Mouse (Mus musculus) spleen, postnatal 10 days (tissue): ENCODE measurements at regions not wholly inside any gene's neighbourhood (a gene's known extent, or its start where the extent isn't known, plus 50 kb on each side); places are given as distances from the start of the nearest gene placed in this dataset.

Experiments
- DNase-seq, 2 experiments: peaks; one replicate each; pipeline ENCODE4 v3.0.0; 2021 to 2022; ENCODE audit warnings: low spot score in 2 of 2

DNA sequence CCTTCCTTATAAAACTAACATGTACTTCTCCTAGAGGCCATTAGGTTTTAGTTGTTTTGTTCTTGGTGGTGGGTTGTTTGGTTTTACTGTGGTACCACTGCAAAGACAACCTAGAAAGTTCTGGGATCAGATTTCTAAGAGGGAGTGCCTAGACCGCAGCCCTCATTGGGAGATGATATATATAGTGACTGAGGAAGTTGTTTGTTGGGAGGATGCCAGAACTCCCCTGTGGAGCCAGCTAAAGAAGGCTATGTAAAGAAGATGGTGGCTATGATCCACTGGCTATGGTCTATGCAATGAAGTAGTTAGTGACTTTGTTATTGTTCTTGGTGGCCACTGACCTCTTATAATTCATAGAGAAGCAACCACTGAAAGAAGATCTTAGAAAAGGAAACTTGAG, 283.8 kb upstream of the Kif2a start:
- no peak for DNase-seq

DNA sequence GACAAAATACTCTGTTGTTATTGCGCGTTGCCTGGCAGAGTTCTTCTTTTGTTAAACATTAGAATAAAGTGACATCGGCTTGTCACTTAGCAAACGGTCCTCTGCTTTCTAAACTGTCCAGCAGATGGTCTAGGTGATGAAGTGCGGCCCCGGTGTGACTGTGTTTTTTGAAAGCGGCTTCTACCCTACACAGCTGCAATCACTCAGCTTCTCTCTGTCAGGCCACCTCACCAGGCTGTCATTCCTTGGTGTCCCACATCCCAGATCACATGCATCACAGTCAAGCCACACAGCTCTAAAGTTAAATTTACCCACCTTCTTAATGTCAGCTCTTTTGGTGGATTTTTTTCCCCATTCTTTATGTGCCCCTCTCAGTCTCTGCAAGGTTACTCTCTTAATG, 282.0 kb upstream of the Kif2a start:
- no peak for DNase-seq

DNA sequence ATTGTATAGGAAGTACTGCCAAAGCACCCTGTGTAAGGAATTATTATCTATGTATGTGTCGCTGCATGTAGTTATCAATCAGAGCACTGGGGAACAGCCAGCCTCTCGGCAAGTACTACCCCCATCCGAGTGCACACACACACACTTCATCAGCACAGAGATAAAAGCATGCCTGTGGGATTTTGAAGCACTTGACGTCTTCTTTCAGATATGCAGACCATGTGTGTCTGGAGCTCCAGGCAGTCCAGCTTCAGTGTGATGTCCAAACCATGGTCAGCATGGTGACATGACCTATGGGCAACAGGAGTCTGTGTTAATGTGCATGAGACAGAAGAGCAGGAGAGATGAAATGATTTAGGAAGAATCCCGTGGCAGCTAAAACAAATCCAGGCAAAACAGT, 281.4 kb upstream of the Kif2a start:
- no peak for DNase-seq

DNA sequence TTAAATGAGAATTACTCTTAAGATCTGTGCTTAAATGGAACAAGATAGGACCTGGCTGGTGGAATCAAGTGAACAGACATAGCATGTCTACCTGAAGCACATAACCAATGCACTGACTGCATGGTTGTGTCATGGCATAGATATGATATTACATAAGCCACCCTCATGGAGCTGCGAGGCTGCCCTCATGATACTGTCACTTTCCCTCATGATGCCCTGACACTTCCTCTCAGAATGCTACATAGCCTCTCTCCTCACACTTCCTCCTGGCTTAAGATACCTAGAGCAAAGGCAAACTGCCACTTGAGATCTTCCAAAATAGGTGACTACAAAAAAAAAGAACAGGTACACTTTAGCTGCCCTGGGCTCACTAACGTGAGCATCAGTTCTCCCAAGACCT, 278.9 kb upstream of the Kif2a start:
- DNase-seq, result no peak

DNA sequence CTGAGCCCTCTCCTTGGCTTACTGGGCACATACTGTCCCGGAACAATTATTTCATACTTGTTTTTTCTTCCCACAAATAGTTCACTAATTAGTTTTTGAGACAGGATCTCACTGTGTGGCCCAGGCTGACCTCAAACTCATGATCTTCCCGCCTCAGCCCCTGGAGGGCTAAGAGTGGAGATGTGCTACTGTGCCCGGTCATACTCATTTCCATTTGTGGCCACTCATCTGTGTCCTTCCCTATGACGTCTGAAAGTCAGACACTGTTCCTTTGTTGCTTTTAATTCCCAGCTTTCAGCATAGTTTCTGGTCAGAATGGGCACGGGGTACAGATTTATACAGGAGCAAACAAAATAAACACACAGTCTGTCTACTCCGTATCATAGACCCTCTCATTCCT, 242.7 kb upstream of the Kif2a start:
- no peak for DNase-seq

DNA sequence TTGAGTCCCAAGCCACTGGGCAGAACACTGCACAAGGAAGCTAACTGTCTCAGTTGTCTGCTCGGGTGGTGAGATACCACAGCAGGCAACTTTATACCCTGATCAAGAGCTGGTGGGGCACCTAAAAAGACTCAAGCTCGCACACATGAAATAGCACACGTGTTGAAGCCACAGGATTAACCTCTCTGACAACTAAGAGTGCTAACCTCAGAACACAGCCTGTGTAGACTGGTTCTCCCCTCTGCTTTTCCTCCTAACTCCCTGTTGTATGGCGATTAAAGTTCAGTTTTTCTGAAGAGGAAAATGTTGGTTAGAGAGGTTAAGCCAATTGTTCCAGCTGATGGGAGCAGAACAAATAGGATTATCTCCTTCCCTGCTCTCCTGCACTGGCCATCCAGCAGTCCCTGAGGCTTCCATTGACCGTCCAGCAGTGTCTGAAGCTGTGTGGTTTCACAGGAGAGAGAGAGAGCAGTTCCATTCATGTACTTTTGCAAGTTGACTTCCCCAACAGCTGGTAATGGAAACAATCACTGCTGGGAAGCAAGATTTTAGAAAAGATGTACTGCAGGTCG, 239.6 kb upstream of the Kif2a start:
- DNase-seq, result no peak

DNA sequence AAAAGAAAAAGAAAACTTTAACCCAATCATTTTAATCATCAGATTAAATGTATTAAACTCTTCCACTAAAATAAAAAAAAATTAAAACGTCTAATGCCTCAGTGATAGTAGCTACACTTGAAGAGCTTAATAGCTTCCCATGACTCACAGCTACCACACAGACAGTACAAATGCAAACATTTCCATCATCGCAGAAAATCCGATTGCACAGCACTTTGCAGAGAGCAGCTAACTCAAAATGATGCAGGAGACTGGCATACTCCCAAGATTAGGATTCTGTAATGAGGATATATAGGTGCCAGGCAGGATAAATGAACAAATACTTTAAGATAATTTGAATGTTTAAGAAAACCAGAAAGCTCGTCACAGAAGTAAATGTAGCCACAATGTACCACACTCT, 238.3 kb upstream of the Kif2a start:
- no peak for DNase-seq

DNA sequence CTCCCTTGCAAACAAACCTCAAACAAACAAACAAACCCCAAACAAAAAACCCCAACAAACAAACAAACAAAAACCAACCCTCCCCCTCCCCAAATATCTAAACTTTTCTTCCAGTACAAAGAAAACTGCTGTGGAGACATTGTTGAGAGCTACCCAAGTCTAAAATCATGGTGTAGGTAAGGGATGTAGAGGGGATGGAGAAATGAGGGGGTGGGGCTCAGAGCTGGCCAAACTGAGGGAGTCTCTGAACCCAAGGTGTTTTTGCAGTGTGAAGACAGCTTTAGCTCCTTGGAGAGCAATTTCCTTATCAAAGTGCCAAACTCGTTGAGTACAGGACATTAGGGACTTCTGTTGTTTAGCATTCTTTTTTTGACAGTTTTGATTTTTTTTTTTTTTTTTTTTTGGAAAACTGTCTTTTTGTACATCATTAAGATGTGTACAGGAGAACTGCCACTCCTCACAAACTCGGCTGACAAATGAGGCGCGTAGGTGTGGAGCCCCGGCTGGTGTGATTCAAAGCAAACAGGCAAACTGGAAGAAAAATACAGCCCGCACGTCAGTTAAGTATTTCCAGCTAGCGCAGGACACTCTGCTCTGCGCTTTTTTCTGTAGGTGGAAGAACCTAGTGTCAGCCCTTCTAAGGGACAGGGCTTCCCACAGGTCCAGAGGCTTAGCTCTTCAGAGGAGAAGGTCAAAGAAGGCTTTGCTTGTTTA, 226.0 kb upstream of the Kif2a start:
- no peak for DNase-seq

DNA sequence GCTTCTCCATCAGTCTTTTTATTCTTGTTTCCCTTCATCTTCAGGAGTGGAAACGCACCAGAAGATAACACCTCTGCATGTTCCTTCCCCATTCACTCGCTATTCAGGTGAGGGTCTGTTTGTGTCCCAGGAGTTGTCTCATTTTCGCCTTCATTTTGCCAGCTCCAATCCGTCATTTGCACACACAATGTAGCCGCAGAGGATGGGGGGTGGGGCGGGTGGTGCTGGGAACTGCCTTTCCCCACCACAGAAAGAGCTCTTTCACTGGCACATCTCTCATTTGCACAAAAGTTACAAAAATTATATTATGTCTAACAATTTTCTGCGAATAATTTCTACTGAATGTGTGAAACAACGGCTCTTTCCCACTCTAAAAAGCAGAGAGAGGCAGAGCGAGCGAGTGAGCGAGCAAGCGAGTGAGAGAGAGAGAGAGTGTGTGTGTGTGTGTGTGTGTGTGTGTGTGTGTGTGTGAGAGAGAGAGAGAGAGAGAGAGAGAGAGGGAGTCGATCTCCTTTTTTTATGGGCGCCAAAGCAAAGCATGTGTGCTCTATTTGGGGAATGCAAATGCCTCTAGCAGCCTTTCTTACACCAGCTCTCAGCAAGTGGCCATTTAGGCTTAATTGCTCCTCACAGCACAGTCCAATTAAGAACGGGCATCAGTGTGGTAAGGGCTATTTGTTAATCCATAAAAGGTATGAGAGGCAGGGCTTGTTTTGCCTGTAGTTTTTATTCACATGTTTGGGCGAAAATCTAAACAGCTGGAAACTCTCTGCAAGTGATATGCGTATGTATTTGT, 225.2 kb upstream of the Kif2a start:
- no peak for DNase-seq

DNA sequence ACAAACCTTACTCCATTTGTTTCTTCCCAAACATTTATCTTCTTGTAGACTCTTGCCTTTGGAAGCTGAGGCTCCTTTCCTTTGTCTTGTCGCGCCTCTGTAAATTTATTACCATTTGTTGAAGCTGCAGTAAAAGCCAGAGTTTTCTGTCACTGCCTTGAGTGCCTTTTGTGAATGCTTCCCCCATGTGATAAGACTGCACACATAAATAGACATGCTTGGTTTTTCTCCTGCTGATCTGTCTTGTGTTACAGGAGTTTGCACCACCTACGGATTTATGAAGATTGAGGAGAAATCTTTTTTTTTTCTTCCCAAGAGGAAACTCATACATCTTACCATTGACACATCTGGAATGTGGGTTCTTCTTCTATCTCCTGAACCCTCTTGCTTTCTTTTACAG, 222.2 kb upstream of the Kif2a start:
- no peak for DNase-seq

DNA sequence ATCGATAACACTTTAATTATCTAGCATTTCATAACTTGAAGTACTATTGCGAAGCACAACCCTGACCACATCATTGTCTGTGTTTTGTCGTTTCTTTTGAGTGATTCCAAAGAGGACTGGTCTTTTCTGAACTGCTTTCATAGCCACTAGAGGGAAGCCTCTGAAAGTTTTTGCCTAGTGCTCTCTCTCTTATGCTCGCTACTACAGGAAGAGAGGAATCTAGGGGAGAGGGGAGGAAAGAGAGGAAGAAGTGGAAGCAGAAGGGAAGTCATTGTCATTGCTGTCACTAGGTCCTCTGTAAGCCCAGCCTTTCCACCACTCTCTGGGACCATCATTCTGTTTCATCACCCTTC, 217.1 kb upstream of the Kif2a start:
- DNase-seq, result no peak

DNA sequence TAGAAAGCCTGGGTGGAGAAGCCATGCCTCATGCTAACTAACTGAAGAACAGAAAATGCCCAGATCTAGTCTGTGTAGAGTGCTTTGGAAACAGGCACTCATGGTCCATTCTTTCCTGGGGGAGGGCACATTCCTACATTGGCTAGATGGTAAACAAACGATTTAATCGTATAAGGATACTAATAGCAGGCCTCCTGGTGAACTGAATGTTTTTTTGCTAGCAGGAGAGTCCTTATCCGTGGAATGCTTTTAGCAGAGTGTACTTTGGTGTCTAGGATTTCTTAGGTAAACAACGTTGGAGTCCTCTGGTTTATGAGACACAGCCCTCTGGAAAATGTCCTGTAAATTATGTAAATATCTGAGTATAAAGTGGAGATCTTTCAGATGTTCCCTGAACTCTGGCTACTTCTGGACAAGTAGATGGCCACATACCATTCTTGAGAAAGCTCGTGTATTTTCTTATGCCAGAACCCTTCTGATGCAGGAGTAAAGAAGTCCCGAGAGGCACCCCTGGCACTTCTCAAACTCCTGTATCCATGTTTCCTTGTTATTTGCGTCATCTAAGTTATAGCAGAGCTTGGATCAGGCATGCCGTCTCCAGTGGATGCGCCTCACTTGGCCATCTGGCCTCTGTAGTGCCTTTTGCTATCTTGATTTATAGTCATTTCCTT, 216.6 kb upstream of the Kif2a start:
- no peak for DNase-seq

DNA sequence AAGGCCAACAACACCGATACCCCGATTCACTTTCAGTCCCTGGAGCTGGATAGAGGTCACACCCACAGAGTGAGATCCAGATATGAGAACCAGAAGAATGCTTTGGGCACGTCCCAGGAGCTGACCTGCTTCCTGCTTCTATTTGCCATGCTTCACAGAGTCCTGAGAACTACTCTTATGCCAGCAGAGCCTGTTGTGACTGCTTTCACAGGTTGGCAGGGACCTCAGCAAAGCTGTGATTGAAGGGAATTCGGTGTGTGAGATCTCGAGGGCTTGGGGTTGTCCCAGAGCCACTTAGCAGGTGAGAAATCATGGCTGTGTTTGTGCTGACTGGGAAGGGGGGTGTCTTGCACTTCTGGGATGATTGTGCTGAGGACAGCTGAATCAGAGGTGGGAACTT, 197.5 kb upstream of the Kif2a start:
- DNase-seq, result no peak

DNA sequence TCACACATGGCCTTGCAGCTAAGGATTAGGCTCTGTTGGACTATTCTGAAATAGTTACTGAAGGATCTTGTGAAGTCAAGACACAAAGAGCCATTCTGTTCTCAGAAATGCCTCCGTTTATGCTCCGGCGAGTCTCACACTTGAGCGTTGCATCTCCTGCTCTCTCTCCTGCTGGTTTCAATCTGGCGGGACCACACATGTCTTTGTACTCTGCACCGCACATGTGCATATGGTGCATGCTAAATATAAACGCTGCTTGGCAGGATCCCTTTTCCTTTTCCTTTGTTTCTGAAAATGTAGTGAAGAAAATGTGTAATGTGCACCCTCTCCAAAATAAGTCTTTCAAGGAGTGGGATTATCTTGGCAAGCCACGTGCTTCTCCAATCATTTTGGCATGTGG, 196.4 kb upstream of the Kif2a start:
- DNase-seq, result no peak

DNA sequence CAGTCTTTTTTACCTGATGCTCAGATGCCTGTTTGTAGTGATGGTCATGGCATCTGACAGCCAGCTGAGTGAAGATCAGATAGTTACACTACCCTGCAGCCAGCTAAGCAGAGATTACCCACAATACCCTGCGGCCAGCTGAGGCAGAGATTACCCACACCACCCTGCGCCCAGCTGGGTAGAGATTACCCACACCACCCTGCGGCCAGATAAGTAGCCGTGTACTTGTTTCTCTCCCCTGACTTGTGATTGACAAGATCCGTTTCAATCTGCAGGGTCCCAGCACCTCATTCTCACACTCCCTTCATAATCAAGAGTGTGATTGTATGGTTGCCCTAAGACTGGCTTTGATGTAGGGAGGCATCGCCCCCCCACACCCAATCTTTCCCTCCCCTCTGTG, 195.9 kb upstream of the Kif2a start:
- DNase-seq, result no peak

DNA sequence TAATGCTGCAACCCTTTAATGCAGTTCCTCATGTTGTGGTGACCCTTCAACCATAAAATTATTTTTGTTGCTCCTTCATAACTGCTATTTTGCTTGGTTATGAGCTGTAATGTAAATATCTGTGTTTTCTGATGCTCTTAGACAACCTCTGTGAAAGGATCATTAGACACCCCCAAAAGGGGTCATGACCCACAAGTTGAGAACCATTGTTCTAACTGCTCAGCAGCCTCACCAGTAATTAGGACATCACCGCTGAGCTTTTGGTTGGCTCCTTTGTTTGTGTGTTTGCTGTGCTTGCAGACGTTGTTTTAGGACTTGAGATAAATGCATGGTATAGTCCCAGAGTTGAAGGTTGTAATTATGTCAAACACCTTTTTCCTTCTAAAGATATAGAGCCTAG, 191.4 kb upstream of the Kif2a start:
- DNase-seq, result no peak

DNA sequence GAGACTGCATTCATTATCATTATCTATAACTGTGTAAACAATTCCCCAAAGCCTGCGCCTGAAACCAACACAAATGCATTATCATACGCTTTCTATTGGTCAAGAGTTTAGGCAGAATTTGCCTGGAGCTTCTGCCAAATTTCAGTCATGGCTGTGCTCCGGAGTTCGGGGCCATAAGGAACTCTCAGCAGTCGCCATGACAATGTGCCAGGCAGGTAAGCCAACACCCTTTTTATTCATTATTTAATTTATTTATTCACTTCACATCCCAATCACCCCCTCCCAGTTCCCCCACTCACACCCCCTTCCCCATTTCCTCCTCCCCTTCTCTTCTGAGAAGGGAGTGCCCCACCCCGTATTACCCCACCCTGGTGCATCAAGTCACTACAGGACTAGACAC, 188.8 kb upstream of the Kif2a start:
- no peak for DNase-seq

DNA sequence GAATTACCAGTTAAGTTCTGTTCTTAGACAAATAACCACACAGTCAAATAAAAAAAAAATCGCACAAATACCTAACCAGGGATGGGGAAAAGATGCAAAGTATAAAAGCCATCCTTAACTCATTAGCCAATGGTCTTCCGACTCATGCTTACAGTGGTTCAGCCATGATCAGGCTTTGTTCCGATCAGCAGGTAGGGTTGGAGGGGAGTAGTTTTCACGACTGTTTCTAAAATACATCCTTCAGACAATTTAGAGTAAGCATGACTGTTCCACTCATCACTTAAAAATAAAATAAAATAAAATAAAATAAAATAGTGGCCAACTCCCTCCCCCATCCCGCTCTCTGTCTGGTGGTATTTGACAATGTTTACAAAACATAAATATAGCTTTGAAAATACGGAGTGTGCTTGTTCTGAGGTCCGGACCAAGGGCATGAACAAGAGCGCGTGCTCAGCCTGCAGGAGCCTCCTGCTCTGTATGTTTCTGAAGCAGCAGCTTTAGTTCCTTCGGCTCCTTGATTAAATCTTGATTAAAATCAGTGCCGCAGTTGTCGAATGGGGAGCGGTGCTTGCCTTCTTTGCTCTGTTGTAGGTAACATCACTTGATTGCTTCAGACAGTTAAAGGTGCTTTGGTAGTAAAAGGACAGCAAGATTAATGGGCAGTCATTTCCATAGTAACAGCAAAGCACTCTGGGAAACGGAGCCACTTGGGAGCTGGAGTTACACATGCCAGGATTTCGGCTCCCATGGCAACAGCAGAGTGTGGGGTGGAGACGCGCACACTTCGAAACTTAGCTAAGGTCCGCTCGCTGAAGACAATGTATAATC, 185.6 kb upstream of the Kif2a start:
- DNase-seq, result no peak

DNA sequence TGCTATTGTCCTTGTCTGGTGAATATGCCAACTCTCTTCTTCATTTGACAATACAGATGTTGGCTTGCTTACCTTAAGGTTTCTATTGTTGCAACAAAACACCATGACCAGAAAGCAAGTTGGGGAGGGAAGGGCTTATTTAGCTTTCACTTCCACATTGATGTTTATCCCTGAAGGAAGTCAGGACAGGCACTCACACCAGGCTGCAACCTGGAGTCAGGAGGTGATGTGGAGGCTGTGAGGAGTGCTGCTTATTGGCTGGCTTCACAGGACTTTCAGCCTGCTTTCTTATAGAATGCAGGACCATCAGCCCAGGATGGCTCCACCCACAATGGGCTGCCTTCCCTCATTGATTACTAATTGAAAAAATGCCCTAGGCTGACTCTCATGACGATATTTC, 177.9 kb upstream of the Kif2a start:
- no peak for DNase-seq

DNA sequence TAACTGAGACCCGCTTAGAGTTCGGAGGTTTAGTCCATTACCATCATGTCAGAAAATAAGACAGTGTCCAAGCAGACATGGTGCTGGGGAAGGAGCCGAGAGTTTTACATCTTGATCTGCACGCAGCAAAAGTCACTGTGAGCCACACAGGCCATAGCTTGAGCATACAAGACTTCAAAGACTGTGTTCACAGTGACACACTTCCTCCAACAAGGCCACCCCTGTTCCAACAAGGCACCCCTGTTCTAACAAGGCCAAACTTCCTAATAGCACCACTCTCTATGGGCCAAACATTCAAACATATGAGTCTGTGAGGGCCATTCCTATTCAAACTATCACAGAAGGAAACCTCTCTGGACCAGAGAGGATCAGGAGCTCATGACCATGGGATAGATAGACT, 171.5 kb upstream of the Kif2a start:
- no peak for DNase-seq

DNA sequence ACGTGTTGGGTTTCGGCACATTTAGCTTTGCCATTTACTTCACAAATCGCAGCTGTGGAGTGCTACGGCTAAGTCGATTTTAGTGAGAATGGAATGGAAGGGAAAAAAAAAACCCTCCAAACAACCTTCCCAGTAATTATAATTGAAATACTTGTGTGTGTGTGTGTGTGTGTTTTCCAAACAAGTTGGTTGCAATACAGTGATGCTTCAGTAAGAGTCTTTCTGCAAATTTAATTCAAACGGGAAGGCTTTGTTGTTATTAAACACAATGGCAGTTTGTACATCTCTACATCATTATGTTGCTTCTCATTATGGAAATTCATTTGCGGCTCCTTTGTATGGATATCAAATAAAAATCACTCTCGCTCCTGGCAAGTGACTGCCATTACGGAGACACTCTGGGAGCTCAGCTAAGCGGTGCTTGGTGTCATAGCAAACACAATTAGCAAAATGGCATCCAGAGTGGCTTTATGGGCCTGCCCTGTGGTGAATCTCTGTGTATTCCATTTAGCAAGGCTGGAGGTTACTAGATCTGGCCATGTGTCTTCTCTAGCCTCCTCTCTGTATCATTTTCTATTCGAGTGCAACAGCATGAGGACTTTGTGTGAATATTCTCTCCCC, 165.4 kb upstream of the Kif2a start:
- DNase-seq, result no peak
